Mouse (Mus musculus) urinary bladder, adult 2 months (tissue): ENCODE results near the gene Rnf19b. TPM values are rescaled to one million over a fixed set of nuclear protein-coding genes. Genes with fewer than 3 reads are reported as not detected.

Experiments
- DNase-seq: peaks from one replicate; pipeline ENCODE4 v3.0.0; 2022; ENCODE audit warnings: low spot score
- polyA plus RNA-seq: library from polyadenylated mRNA; depleted of rRNA; stranded (reverse); fragments of >200 nt; gene quantifications from 2 replicates; pipeline ENCODE4 v1.2.3, GENCODE M21; 2012

Gene Rnf19b
- polyA plus RNA-seq, 1 experiment = 25.9 TPM

GRCm38 (mm10) chr4:129079126-129079525 is 21.1 kb downstream of the Rnf19b start:
- no peak for DNase-seq

- DNase-seq = no peak
These were observed 23.0 kb downstream of the Rnf19b start for GRCm38 (mm10) chr4:129081041-129081440.

GRCm38 (mm10) chr4:129081512-129081911 is 23.4 kb downstream of the Rnf19b start:
- DNase-seq = no peak

GRCm38 (mm10) chr4:129081939-129082338 is 23.9 kb downstream of the Rnf19b start:
- DNase-seq = no peak

GRCm38 (mm10) chr4:129082379-129083115 is 24.5 kb downstream of the Rnf19b start:
- DNase-seq = peak; percentile 45

GRCm38 (mm10) chr4:129084896-129085295 is 26.8 kb downstream of the Rnf19b start:
- DNase-seq = no peak

GRCm38 (mm10) chr4:129086078-129086477 is 28.0 kb downstream of the Rnf19b start:
- no peak for DNase-seq

- no peak for DNase-seq
These were observed 29.8 kb downstream of the Rnf19b start for GRCm38 (mm10) chr4:129087850-129088249.

- DNase-seq = no peak
These were observed 37.2 kb downstream of the Rnf19b start for GRCm38 (mm10) chr4:129095276-129095675.

- no peak for DNase-seq
These were observed 38.9 kb downstream of the Rnf19b start for GRCm38 (mm10) chr4:129097006-129097405.

- DNase-seq = no peak
These were observed 44.2 kb downstream of the Rnf19b start for GRCm38 (mm10) chr4:129102133-129102829.

- DNase-seq = peak; percentile 74
These were observed 47.3 kb downstream of the Rnf19b start, which contains the start of gene Tmem54 for GRCm38 (mm10) chr4:129105356-129105755. Gene Tmem54 (plus strand): TSS chr4:129105548.

- no peak for DNase-seq
These were observed 48.0 kb downstream of the Rnf19b start for GRCm38 (mm10) chr4:129106073-129106472.

- no peak for DNase-seq
These were observed 49.4 kb downstream of the Rnf19b start for GRCm38 (mm10) chr4:129107348-129107899.

- DNase-seq = no peak
These were observed 50.6 kb downstream of the Rnf19b start for GRCm38 (mm10) chr4:129108624-129109023.

- no peak for DNase-seq
These were observed 52.7 kb downstream of the Rnf19b start for GRCm38 (mm10) chr4:129110804-129111203.

- no peak for DNase-seq
These were observed 53.3 kb downstream of the Rnf19b start for GRCm38 (mm10) chr4:129111350-129111749.

- no peak for DNase-seq
These were observed 54.2 kb downstream of the Rnf19b start for GRCm38 (mm10) chr4:129112231-129112630.

- no peak for DNase-seq
These were observed 55.3 kb downstream of the Rnf19b start for GRCm38 (mm10) chr4:129113083-129113988.

- no peak for DNase-seq
These were observed 58.6 kb downstream of the Rnf19b start for GRCm38 (mm10) chr4:129116703-129117102.

- no peak for DNase-seq
These were observed 59.8 kb downstream of the Rnf19b start for GRCm38 (mm10) chr4:129117720-129118510.
